Mouse (Mus musculus) small intestine, adult 2 months (tissue): ENCODE data around the gene Sycp1.
A peak's percentile ranks its signal among the peaks of the same experiment; 100 is the strongest.

Source experiments
- CTCF ChIP-seq: fragments of 200-500 bp; IDR thresholded peaks from 2 replicates; pipeline ENCODE4 v1.5.1; 2012; ENCODE audit warnings: low read depth, mild to moderate bottlenecking, control low read depth, inconsistent platforms, low read length, moderate library complexity, mixed read lengths; ENCODE audit not compliant: insufficient replicate concordance, insufficient read length; ENCODE audit errors: extremely low read depth
- POLR2A ChIP-seq: fragments of 200-500 bp; IDR thresholded peaks from 2 replicates; pipeline ENCODE4 v1.6.1; 2012; ENCODE audit warnings: low read depth, mild to moderate bottlenecking, control low read depth, inconsistent platforms, low read length, moderate library complexity

- TF ChIP-seq POLR2A = no peak
- 0 out of 2 replicates have a peak, but pooled peaks have one; percentile 32 for TF ChIP-seq CTCF
These were observed 132.0 kb downstream of the Sycp1 start for GRCm38 (mm10) chr3:102803937-102804336.
